Mouse (Mus musculus) heart, postnatal 36 days (tissue): ENCODE measurements around the gene BC017158. TPM values are rescaled to one million over a fixed set of nuclear protein-coding genes. Genes with fewer than 3 reads are reported as not detected.
"Not testable (repeated sequence)": the region's sequence is repeated elsewhere in the genome, so short reads cannot be mapped to it uniquely, and the experiment has no call there.

Experiments
- DNase-seq, 2 experiments: peaks; one replicate each; pipeline ENCODE4 v3.0.0; 2021 to 2022
- intact Hi-C: fragments of 180-260 bp; cut with DNase I; formaldehyde crosslinking; loops from one replicate; pipeline ENCODE4 v1.15.1; 2025
- total RNA-seq, 2 experiments: library from RNA; stranded (reverse); gene quantifications; 2 replicates each; pipeline ENCODE4 v1.2.3; 2021

The BC017158 gene
- 1 to 10 TPM; 5.2 to 6.3 TPM for total RNA-seq

DNA sequence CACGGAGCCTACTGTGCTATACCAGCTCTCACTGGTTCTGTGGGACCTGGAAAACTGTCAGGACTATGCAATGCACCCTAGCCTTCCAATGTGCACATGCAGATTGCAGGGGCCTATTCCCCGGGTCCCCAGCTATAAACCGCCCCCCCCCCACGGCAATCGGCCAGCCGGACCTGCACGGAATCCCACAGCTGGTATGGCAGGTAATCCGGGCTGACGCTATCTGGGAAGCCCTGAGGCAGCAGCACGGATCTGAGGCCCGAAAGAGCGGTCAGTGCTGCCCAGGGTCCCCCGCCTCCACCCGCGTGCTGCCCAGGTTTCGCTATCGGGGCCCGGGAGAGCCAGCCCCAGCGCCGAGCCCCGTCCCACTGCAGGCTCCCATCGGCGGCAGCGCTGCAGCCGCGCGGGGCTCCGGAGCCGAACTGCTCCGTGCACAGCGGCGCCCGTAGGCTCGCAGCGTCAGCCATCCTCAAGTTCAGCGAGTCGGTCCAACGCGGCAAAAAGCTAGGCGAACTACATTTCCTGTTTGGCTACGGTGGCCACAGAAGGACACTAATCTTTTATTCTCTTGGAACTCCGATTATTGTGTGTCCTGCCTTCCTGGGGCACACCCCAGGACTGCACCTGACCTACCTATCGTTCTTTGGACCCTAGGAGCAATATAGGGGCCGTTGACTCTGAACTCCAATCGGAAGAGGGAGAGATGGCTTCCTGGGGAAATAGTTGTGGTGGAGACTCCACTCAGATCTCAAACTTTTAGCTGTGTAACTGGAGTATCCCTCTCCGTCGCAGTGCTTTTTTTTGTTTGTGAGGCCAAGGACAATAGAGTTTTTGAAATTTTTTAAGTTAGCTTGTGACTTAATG lies at the start of gene BC017158:
Gene BC017158 (minus strand): TSS at position 554 of the 864 bp plus-strand sequence.
- peak; percentile 73 to 84 for DNase-seq
- intact Hi-C loops: loop anchor here (5.0 kb wide), 1 partner anchor 51 kb away; the partner anchor contains the start of gene Tgfb1i1

GRCm38 (mm10) chr7:128346991-128347390 lies 49.0 kb upstream of the BC017158 start:
- intact Hi-C loops: no loop called here
- no peak for DNase-seq

DNA sequence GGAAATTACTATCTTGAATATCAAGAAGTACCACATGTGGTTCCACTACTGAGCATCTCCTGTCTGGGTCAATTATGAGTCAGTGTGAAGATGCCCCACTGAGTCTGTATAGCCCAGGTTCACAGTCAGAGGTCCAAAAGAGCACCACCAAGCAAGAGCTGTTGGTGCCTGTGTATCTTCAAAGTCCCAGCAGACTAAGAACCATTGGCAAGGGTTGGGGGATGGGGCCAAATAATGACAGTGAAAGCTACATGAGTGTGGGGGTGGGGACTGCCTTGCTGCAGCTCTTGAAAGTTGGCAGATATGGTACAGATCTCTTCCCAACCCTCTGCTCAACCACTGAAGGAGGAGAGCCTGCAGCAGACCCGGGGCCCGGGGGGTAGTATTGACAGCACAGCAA lies 48.6 kb upstream of the BC017158 start:
- intact Hi-C loops: no loop called here
- no peak for DNase-seq

GRCm38 (mm10) chr7:128345691-128346090 lies 47.7 kb upstream of the BC017158 start:
- DNase-seq: no peak
- intact Hi-C loops: loop anchor here (1.0 kb wide), 2 partner anchors 98 to 108 kb away; partner anchors contain the start of gene Armc5

- intact Hi-C loops: loop anchor here (1.0 kb wide), 3 partner anchors 40 to 108 kb away; partner anchors contain the start of gene Armc5
- peak; percentile 82 for DNase-seq
These were observed 47.1 kb upstream of the BC017158 start for GRCm38 (mm10) chr7:128344928-128345653.

DNA sequence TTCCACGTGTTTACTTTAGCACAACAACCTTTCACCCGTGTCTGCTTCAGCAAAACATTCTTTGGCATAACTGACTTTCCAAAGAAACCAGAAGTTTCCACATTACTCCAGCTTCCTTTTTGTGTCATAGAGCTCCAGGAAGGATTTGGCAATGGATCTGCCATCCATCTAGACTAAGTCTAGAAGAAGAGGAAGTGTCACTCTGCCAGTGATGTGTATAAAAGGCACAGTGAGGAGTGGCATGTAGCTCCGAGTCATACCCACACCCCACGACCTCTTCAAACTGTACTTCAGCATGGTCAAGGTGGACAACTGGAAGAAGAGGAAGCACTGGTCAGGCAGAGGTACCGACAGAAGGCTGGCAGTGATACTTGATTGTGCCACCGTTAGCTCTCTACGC lies 46.5 kb upstream of the BC017158 start:
- no peak for DNase-seq
- intact Hi-C loops: loop anchor here (1.0 kb wide), 1 partner anchor 39 kb away; no protein-coding TSS in a partner anchor

DNA sequence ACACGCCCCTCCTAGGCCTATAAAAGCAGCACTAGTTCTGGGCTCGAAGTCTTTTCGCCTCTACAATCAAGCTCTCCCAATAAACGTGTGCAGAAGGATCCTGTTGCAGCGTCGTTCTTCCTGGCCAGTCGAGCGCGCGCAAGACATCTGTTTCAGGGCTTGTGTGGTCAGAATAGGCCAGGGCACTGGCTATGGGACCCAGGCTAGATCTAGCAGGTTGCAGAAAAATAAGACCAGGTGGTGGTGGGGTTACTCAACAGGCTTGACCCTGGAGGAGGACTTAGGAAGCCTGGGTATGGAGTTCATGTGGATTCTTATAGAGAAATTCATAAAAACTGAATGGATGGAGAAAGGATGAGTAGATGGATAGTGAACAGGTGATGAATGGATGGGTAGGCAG lies 44.7 kb upstream of the BC017158 start:
- DNase-seq, intact Hi-C loops: not testable (repeated sequence)

DNA sequence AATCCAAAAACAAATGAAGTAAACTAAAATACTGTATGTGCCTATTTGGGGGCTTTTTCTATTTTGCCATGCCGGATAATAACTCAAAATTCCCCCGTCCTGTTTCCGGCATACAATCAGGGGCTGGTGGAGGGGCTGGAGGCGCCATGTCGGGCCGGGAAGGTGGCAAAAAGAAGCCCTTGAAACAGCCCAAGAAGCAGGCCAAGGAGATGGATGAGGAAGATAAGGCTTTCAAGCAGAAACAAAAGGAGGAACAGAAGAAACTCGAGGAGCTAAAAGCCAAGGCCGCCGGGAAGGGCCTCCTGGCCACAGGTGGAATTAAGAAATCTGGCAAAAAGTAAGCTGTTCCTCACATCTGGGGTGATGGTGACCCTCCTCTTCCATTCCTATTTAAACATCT lies 42.4 kb upstream of the BC017158 start:
- intact Hi-C loops, DNase-seq: not testable (repeated sequence)

GRCm38 (mm10) chr7:128332896-128333295 lies 34.9 kb upstream of the BC017158 start:
- DNase-seq: no peak
- intact Hi-C loops: no loop called here

- no peak for DNase-seq
- intact Hi-C loops: no loop called here
These were observed 33.0 kb upstream of the BC017158 start for GRCm38 (mm10) chr7:128330981-128331380.

DNA sequence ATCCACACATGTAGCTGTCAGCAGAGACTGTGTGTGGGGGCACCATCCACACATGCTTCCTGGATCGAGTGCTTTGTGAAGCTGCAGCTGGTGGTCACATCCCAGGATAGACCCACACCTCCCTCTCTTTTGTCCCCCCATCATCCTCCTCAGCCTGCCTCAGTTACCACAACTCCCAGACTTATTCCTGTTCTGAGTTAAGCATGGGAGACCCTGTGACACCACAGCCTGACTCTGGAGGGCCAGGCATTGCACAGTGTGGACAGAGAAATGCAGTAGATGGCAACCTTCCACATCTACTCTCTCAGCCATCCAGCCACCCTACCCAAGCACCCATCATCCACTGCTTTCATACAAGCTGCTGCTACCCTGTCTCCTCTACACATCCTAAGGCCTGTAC lies 27.0 kb upstream of the BC017158 start:
- intact Hi-C loops: no loop called here
- DNase-seq: no peak

GRCm38 (mm10) chr7:128321260-128321659 lies 23.3 kb upstream of the BC017158 start:
- no peak for DNase-seq

DNA sequence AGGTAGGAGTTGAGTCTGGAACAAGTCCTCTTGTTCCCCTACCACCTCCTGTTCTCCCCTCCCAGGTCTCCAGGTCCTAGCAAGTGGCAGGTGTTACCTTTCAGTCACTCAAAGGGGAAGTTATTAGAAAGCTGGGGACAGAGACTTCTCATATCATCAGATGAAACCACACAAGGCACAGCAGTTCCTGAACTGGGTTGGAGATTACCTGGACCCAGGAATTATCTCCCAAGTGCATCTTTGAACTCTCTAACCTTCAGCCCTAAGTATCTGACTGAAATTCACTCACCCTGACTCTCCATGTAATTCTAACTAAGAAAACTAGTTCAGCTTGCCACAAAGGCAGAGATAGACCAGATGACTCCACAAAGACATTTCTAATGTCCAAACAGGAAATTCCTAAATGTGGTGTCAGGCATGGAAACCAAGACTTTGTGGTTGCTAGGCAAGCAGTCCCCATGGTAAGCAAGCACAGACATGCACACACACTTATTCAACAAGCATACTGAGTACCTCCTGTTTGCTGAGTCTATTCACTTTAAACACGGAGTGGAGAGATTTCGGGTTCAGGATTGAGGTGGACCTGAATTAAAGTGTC lies 22.3 kb upstream of the BC017158 start:
- intact Hi-C loops: no loop called here
- no peak for DNase-seq

More at GRCm38 (mm10) chr7:128321260-128321659, 23.3 kb upstream of the BC017158 start:
- intact Hi-C loops: no loop called here

DNA sequence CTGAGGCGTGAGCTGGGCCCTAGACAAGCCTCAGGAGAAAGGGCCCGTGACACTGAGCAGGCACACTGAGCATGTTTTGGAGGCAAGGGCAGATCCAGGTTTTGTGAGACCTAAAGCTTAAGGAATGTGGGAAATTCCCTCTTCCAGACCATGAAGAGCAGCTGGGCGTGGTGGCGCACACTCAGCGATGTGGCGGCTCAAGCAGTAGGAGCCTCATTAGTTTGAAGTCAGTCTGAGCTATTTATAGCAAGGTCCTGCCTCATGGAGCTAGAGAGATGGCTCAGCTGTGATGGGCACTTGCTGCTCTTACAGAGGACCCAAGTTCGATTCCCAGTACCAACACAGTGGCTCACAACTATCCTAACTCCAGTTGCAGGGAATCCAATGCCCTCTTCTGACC lies 21.2 kb upstream of the BC017158 start:
- intact Hi-C loops: no loop called here
- DNase-seq: no peak

DNA sequence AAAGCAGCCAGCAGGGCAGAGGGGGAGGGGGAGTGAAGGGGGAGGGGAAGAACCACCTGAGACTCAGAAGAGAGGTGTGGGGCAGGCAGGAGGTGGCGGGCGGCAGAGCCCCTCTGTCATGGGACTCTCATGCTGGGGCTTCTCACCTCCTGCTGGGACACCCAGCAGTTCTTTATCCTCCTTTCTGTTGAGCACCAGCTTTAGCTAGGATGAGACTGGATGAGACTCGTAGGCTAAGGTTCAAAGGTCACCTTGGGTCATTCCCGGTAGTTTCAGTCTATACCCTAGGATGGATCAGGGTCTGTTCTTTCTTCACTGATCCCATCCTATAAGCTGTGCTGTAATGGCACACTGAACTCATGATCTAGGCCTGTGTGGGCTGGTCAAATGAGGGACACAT lies 19.0 kb upstream of the BC017158 start:
- no peak for DNase-seq
- intact Hi-C loops: no loop called here

DNA sequence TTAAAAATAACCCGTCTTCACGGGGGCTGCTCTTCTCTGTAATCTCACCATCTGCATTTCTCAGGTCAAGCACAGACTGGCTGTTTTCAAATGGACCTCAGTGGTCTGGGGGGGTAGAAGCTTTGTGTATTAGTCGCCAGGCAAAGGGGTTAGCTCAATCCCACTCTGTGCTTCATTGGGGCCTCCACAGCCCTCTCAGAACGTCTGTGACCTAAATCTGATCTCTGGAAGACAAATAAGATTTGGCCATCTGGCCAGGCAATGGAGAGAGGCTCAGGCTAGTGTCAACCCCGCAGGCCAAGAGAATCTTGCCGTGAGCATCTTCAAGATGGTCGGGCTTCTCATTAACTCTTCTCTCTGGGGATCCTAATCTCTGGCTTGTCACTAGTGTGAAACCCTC lies 16.5 kb upstream of the BC017158 start:
- intact Hi-C loops: no loop called here
- DNase-seq: no peak

- no peak for DNase-seq
- intact Hi-C loops: no loop called here
These were observed 15.6 kb upstream of the BC017158 start for GRCm38 (mm10) chr7:128313601-128314000.

- no peak for DNase-seq
- intact Hi-C loops: no loop called here
These were observed 14.5 kb upstream of the BC017158 start for GRCm38 (mm10) chr7:128312375-128313059.

DNA sequence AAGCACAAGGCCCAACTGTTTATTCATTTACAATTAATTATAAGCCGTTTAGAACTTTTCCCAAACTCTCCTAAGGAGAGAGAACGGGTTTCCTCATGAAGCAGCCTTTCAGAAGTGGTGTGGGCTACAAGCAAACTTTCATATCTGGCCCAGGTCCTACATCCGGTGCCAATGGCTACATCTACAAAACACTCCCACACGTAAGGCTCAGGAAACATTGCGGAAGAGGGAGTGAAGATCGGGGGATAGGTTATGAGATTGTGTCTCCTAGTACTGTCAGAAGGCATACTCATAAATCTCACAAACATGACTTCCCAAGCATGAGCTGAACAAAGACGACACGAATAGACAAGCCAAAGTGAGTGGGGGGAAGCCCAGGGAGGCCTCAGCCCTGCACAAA lies 13.8 kb upstream of the BC017158 start:
- no peak for DNase-seq

GRCm38 (mm10) chr7:128311263-128311662 lies 13.3 kb upstream of the BC017158 start:
- DNase-seq: no peak
- intact Hi-C loops: no loop called here

More for the DNA sequence above, 13.8 kb upstream of the BC017158 start:
- intact Hi-C loops: no loop called here
